Mouse (Mus musculus) thymus, adult 2 months (tissue): ENCODE data around the gene Zc3h12c. TPM values are rescaled to one million over a fixed set of nuclear protein-coding genes. Genes with fewer than 3 reads are reported as not detected.

Experiments
- DNase-seq: peaks from one replicate; pipeline ENCODE4 v3.0.0; 2021
- H3K27ac ChIP-seq: fragments of 200-500 bp; 2 replicates; pipeline ENCODE4 v1.5.1; 2012; ENCODE audit warnings: low read length, control low read depth; ENCODE audit not compliant: control insufficient read depth, insufficient read depth
- H3K27me3 ChIP-seq: fragments of 200-500 bp; 2 replicates; pipeline ENCODE4 v1.6.1; 2012; ENCODE audit warnings: mild to moderate bottlenecking, low read length, moderate library complexity, mixed read lengths; ENCODE audit not compliant: control insufficient read depth, insufficient read depth
- H3K36me3 ChIP-seq: fragments of 200-500 bp; 2 replicates; pipeline ENCODE4 v1.6.1; 2012; ENCODE audit warnings: mild to moderate bottlenecking, low read length, moderate library complexity; ENCODE audit not compliant: control insufficient read depth, insufficient read depth
- H3K4me1 ChIP-seq: fragments of 200-500 bp; replicated peaks from 2 replicates; pipeline ENCODE4 v1.6.1; 2012; ENCODE audit warnings: low read length; ENCODE audit not compliant: control insufficient read depth, insufficient read depth
- H3K4me3 ChIP-seq: fragments of 200-500 bp; 2 replicates; pipeline ENCODE4 v1.5.1; 2012; ENCODE audit warnings: mild to moderate bottlenecking, low read length, control low read depth, moderate library complexity; ENCODE audit not compliant: control insufficient read depth, insufficient read depth
- CTCF ChIP-seq: fragments of 200-500 bp; IDR thresholded peaks from 2 replicates; pipeline ENCODE4 v1.5.1; 2012; ENCODE audit warnings: mild to moderate bottlenecking, control low read depth, low read length, moderate library complexity, borderline replicate concordance; ENCODE audit not compliant: control insufficient read depth, poor library complexity, insufficient read depth; ENCODE audit errors: extremely low read depth
- POLR2A ChIP-seq: fragments of 200-500 bp; IDR thresholded peaks from 2 replicates; pipeline ENCODE4 v1.6.1; 2012; ENCODE audit warnings: mild to moderate bottlenecking, low read length, control low read depth, moderate library complexity; ENCODE audit not compliant: control insufficient read depth, poor library complexity, insufficient read depth; ENCODE audit errors: extremely low read depth
- WGBS: fragments of 180-500 bp; shearing (Covaris S2); methylation state at CpG from one replicate; pipeline ENCODE4 v1.1.7; 2018; 5-methylcytosine and 5-hydroxymethylcytosine counted together
- polyA plus RNA-seq: library from polyadenylated mRNA; depleted of rRNA; stranded (reverse); fragments of >200 nt; gene quantifications from 2 replicates; pipeline ENCODE4 v1.2.3, GENCODE M21; 2012; rRNA removed

Gene Zc3h12c
- polyA plus RNA-seq, 1 experiment = 1.5 TPM

- TF ChIP-seq POLR2A = no peak
- TF ChIP-seq CTCF = no peak
- no peak overlapping the region for H3K4me3 ChIP-seq
- H3K36me3 ChIP-seq = peaks cover 77% of the 10 kb centered on the region
- WGBS = 97% methylated on average over 2 of the region's 2 CpGs
- no peaks in the 10 kb centered on the region for H3K27me3 ChIP-seq
- no peaks in the 10 kb centered on the region for H3K4me1 ChIP-seq
- H3K27ac ChIP-seq = no peak overlapping the region
- no peak for DNase-seq
These were observed 98.3 kb downstream of the Zc3h12c start for GRCm38 (mm10) chr9:52070052-52070451.

Other genes starting within 250 kb of the Zc3h12c start
- 30.5 and 33.9 TPM in 2 replicates for gene Fdx1, start 205.0 kb downstream of the Zc3h12c start, polyA plus RNA-seq
- gene Rdx, start 121.4 kb downstream of the Zc3h12c start, polyA plus RNA-seq = 19.9 and 20.4 TPM in 2 replicates